Mouse (Mus musculus): ENCODE measurements around the gene Kif13a. TPM values are rescaled to one million over a fixed set of nuclear protein-coding genes. Genes with fewer than 3 reads are reported as not detected.

Kif13a gene
- polyA plus RNA-seq (2014; fragmentation: Illumina TruSeq; extraction: RNeasy Lipid Tissue Mini Kit (QIAGEN cat#74804); ENCODE audit: insufficient read depth, low read depth, low replicate concordance), result 21.9 TPM

GRCm38 (mm10) chr13:46929719-46930658, at the start of gene Kif13a:
Gene Kif13a (minus strand): TSS chr13:46929867.

GRCm38 (mm10) chr13:46727837-46728268, 201.8 kb downstream of the Kif13a start, which contains the start of gene Nup153:
Gene Nup153 (minus strand): TSS chr13:46727940.

Other genes starting within 250 kb of the Kif13a start
- 14.5 TPM for gene Nup153, start 201.9 kb downstream of the Kif13a start, polyA plus RNA-seq (2014; fragmentation: Illumina TruSeq; extraction: RNeasy Lipid Tissue Mini Kit (QIAGEN cat#74804); ENCODE audit: insufficient read depth, low read depth, low replicate concordance)
- 3.8 TPM for gene Nhlrc1, start 85.0 kb upstream of the Kif13a start, polyA plus RNA-seq (2014; fragmentation: Illumina TruSeq; extraction: RNeasy Lipid Tissue Mini Kit (QIAGEN cat#74804); ENCODE audit: insufficient read depth, low read depth, low replicate concordance)
- gene Kdm1b, start 113.6 kb upstream of the Kif13a start, polyA plus RNA-seq (2014; fragmentation: Illumina TruSeq; extraction: RNeasy Lipid Tissue Mini Kit (QIAGEN cat#74804); ENCODE audit: insufficient read depth, low read depth, low replicate concordance), result 7.3 TPM
- gene Tpmt, start 114.9 kb upstream of the Kif13a start, polyA plus RNA-seq (2014; fragmentation: Illumina TruSeq; extraction: RNeasy Lipid Tissue Mini Kit (QIAGEN cat#74804); ENCODE audit: insufficient read depth, low read depth, low replicate concordance), result 3.4 TPM
- 52.8 TPM for gene Dek, start 176.3 kb upstream of the Kif13a start, polyA plus RNA-seq (2014; fragmentation: Illumina TruSeq; extraction: RNeasy Lipid Tissue Mini Kit (QIAGEN cat#74804); ENCODE audit: insufficient read depth, low read depth, low replicate concordance)
- 10.1 TPM for gene Rnf144b, start 192.8 kb upstream of the Kif13a start, polyA plus RNA-seq (2014; fragmentation: Illumina TruSeq; extraction: RNeasy Lipid Tissue Mini Kit (QIAGEN cat#74804); ENCODE audit: insufficient read depth, low read depth, low replicate concordance)